Mouse (Mus musculus) small intestine, adult 2 months (tissue): ENCODE data around the gene Ggnbp2. TPM values are rescaled to one million over a fixed set of nuclear protein-coding genes. Genes with fewer than 3 reads are reported as not detected.
"Not testable (repeated sequence)": the region's sequence is repeated elsewhere in the genome, so short reads cannot be mapped to it uniquely, and the experiment has no call there.

Experiments
- H3K27ac ChIP-seq: fragments of 200-500 bp; 2 replicates; pipeline ENCODE4 v1.5.1; 2012; ENCODE audit warnings: low read depth, low read length, control low read depth, inconsistent platforms; ENCODE audit not compliant: insufficient read depth
- H3K27me3 ChIP-seq: fragments of 200-500 bp; 2 replicates; pipeline ENCODE4 v1.6.1; 2012; ENCODE audit warnings: mild to moderate bottlenecking, moderate library complexity, low read length, inconsistent platforms; ENCODE audit not compliant: control insufficient read depth, insufficient read depth
- H3K36me3 ChIP-seq: fragments of 200-500 bp; 2 replicates; pipeline ENCODE4 v1.6.1; 2012; ENCODE audit warnings: mild to moderate bottlenecking, low read length, control low read depth, inconsistent platforms; ENCODE audit not compliant: control insufficient read depth, insufficient read depth
- H3K4me1 ChIP-seq: fragments of 200-500 bp; 2 replicates; pipeline ENCODE4 v1.6.1; 2012; ENCODE audit warnings: low read length, inconsistent platforms, mixed read lengths; ENCODE audit not compliant: control insufficient read depth, insufficient read depth, insufficient read length
- H3K4me3 ChIP-seq: fragments of 200-500 bp; 2 replicates; pipeline ENCODE4 v1.5.1; 2012; ENCODE audit warnings: low read depth, mild to moderate bottlenecking, control low read depth, inconsistent platforms, low read length, moderate library complexity
- CTCF ChIP-seq: fragments of 200-500 bp; IDR thresholded peaks from 2 replicates; pipeline ENCODE4 v1.5.1; 2012; ENCODE audit warnings: low read depth, mild to moderate bottlenecking, control low read depth, inconsistent platforms, low read length, moderate library complexity, mixed read lengths; ENCODE audit not compliant: insufficient replicate concordance, insufficient read length; ENCODE audit errors: extremely low read depth
- POLR2A ChIP-seq: fragments of 200-500 bp; IDR thresholded peaks from 2 replicates; pipeline ENCODE4 v1.6.1; 2012; ENCODE audit warnings: low read depth, mild to moderate bottlenecking, control low read depth, inconsistent platforms, low read length, moderate library complexity
- WGBS: fragments of 180-500 bp; shearing (Covaris S2); methylation state at CpG from one replicate; pipeline ENCODE4 v1.1.7; 2018; 5-methylcytosine and 5-hydroxymethylcytosine counted together
- polyA plus RNA-seq: library from polyadenylated mRNA; depleted of rRNA; stranded (reverse); fragments of >200 nt; gene quantifications from 2 replicates; pipeline ENCODE4 v1.2.3, GENCODE M21; 2012

Ggnbp2 gene
- polyA plus RNA-seq, 1 experiment = 29.2 TPM

DNA sequence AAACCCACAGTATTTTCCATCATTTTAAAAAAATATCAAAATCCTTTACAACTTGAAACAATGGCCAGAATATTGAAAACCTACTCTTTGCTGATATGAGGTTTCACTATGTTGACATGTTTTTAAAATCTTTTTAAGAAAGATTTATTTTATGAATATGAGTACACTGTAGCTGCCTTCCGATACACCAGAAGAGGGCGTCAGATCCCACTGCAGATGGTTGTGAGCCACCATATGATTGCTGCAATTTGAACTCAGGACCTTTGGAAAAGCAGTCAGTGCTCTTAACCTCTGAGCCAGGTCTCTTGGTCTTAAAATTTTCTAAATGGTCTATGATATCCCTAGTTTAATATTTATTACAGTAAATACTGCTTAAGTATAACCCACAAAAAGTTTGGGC lies 31.3 kb downstream of the Ggnbp2 start:
- H3K27ac ChIP-seq = no peak overlapping the region
- H3K4me1 ChIP-seq = no peaks in the 10 kb centered on the region
- TF ChIP-seq CTCF (no peak), POLR2A (no peak)
- H3K4me3 ChIP-seq = no peak overlapping the region
- peaks cover 62% of the 10 kb centered on the region for H3K36me3 ChIP-seq
- 96% methylated on average over 2 of the region's 2 CpGs for WGBS
- no peaks in the 10 kb centered on the region for H3K27me3 ChIP-seq

DNA sequence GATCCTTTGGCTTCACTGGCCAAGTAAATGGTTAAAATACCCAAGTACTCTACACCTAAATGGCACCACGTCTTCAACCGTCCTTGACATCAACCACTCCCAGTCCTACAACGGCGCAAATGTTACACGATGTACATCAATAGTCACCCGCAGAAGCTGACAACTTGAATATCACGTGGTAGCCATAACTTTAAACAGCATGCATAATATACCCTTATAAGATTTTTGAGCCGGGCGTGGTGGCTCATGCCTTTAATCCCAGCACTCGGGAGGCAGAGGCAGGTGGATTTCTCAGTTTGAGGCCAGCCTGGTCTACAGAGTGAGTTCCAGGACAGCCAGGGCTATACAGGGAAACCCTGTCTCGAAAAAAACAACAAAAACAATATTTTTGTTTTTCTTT lies 41.1 kb downstream of the Ggnbp2 start:
- H3K36me3 ChIP-seq = peaks cover 40% of the 10 kb centered on the region
- H3K27me3 ChIP-seq = not testable (repeated sequence)
- peak overlapping the region; percentile 86 for H3K27ac ChIP-seq
- H3K4me1 ChIP-seq = peaks cover 10% of the 10 kb centered on the region
- 36% methylated on average over 11 of the region's 11 CpGs for WGBS
- peak overlapping the region; percentile 79; the same call in 1 of the 2 replicates for H3K4me3 ChIP-seq

DNA sequence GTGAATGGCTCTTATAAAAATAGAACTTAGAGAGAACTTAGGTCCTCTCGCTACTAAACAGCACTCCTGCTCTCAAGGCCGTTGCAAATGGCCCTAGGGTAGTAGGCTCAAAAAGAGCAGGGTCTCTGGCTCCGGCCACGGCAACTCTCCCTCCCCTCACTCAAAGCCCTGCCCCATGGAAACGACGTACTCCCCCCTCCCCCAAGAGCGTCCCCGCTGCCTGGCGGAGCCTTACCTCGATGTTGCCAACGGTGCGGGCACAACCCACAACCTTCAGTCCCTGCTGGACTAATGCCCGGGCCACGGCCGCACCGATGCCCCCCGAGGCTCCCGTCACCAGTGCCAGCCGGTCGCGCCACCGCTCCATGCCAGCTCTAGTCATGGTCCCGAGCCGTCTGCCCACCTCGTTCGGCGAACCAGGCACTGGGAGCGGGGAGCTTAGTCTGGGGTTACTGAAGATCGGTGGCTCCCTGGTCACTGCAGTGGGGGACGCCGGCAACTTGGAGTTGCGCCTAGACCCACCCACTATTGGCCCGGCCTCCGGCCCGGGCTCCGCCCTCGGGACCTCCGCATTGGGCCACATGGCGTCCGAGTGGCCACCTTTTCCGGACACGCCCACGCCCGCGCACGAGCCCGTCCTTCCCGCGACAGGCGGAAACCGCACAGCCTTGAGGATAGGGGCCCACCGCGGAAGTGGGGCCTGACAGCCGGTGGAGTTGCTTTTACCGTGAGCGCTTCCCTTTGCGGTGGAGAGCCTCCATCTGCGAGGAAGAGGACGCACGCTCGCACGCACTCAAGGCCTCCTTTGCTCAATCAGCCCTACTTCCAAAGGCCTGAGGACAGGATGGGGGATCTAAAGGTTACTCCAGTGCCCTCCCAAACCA lies 41.9 kb downstream of the Ggnbp2 start, which contains the start of gene Dhrs11:
Gene Dhrs11 (minus strand): TSS at position 479 of the 884 bp plus-strand sequence.
- TF ChIP-seq CTCF (no peak), POLR2A (peak; percentile 86)
- Histone ChIP-seq H3K4me3 (peak within 1 kb of the TSS; percentile 79), H3K27ac (peak within 1 kb of the TSS; percentile 90), H3K4me1 (peaks cover 11% of the 10 kb centered on the region), H3K27me3 (no peaks in the 10 kb centered on the region), H3K36me3 (peaks cover 38% of the 10 kb centered on the region)
- under 1% methylated on average over 62 of the region's 62 CpGs for WGBS

DNA sequence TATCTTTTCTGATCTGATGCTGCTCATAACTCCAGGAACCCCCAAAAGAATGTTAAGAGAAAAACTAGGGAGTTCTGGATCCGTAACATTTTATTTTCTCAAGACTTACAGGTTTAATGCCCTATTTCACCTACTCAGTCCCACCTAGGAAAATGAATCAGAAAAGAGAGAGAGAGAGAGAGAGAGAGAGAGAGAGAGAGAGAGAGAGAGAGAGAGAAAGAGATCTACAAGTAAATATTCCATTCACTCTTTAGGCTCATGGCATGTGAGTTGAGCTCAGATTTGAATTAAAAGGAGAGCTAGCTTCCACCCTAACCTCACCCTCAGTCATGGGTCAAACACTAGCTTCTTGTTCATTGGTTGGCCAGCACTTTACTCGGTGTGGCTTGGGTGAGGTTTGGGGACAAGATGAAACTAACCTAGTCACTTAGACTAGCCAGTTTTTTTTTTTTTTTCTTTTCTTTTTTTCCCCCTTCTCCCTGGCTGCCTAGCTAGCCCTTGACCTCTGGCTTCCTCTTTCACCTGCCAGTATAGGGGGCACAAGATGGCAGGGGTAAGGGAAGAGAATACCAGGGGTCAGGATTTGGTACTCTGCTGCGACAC lies 42.6 kb downstream of the Ggnbp2 start:
- Histone ChIP-seq H3K27me3 (no peaks in the 10 kb centered on the region), H3K4me1 (peaks cover 17% of the 10 kb centered on the region), H3K4me3 (peak overlapping the region; percentile 79), H3K36me3 (peaks cover 37% of the 10 kb centered on the region), H3K27ac (peak overlapping the region; percentile 90)
- TF ChIP-seq CTCF (no peak), POLR2A (no peak)
- WGBS = 25% methylated on average over 3 of the region's 3 CpGs

DNA sequence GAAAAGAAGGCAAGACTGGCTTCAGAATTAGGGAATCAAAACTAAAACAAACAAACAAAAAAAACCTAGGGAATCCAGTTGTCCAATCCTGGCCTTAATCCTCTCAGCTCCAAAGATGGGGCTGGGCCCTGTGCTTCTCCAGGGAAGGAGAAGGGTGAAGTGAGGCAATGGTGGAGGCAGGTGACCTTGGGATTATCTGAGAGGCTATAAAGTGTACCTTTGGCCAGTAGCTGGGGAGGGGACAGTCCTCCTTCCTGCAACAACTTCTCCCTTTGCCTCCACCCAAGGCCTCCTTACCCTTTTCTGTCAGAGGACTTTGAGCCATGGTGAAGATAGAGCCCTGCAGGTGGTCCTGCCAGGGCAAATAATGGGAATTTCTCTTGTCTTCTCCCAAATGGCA lies 43.1 kb downstream of the Ggnbp2 start:
- Histone ChIP-seq H3K36me3 (peaks cover 38% of the 10 kb centered on the region), H3K27me3 (no peaks in the 10 kb centered on the region), H3K27ac (peak overlapping the region; percentile 90), H3K4me3 (peak overlapping the region; percentile 17; the same call in 1 of the 2 replicates), H3K4me1 (peaks cover 22% of the 10 kb centered on the region)
- TF ChIP-seq POLR2A (peak; percentile 53; the same call in 1 of the 2 replicates), CTCF (no peak)

DNA sequence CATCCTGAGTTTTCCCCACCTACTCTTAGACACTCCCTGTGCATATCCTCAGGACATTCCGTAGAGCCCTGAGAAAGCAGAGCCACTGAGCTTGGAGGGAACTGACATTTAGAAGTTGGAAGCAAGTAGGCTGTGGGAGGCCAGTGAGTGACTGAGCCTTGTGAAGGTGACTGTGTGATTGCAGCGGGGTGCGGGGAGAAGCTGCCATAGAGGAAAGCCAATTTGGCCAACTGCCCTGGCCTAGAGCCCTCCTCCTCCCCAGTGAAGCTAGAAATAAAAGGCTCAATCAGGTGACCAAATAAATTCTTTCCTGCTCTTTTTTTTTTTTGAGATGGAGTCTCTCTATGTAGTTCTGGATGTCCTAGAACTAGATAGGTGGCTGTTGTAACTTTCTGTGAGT lies 44.4 kb downstream of the Ggnbp2 start:
- Histone ChIP-seq H3K36me3 (peaks cover 40% of the 10 kb centered on the region), H3K4me1 (peaks cover 23% of the 10 kb centered on the region), H3K27ac (peak overlapping the region; percentile 85), H3K4me3 (peak overlapping the region; percentile 50), H3K27me3 (no peaks in the 10 kb centered on the region)
- WGBS = 18% methylated on average over 3 of the region's 3 CpGs
- TF ChIP-seq POLR2A (no peak), CTCF (no peak)

DNA sequence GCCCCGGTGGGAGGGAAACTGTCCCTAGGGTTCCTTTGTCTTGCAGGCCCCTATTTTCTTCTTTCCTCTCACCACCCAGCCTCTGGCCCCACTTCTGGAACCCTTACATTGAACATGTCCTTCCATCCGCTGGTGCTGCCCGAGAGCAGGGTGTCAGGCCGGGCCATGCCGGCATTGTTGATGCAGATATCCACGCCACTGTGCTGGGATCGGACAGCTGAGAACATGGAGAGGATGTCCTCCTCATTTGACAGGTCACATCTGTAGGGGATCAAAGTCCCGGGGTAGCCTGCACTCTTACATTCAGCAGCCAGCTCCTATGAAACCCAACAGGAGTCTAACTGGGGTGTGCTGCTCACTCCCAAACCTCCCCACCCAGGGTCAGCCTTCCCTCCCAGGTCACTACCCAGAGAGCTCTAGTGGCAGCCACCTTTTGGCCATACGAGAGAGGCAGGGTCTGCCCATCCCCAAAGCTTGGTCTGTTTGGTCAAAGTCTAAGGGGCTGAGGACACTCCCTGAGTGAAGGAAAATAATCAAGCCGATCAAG lies 45.3 kb downstream of the Ggnbp2 start:
- H3K4me3 ChIP-seq = peak overlapping the region; percentile 50
- peaks cover 47% of the 10 kb centered on the region for H3K36me3 ChIP-seq
- no peaks in the 10 kb centered on the region for H3K27me3 ChIP-seq
- H3K4me1 ChIP-seq = peaks cover 23% of the 10 kb centered on the region
- WGBS = 75% methylated on average over 10 of the region's 10 CpGs
- peak overlapping the region; percentile 85 for H3K27ac ChIP-seq
- TF ChIP-seq POLR2A (no peak), CTCF (no peak)
